Mouse (Mus musculus) MEL (cell line): ENCODE results near the gene Traf3. TPM values are rescaled to one million over a fixed set of nuclear protein-coding genes. Genes with fewer than 3 reads are reported as not detected.

Experiments
- DNase-seq: peaks from one replicate; pipeline ENCODE4 v3.0.0; 2011; ENCODE audit warnings: low read depth, low spot score
- H3K27ac ChIP-seq: 2 replicates; pipeline ENCODE4 v1.5.1; 2012; ENCODE audit warnings: low read depth, mild to moderate bottlenecking, control low read depth, low read length, moderate library complexity; ENCODE audit not compliant: control insufficient read depth
- H3K27me3 ChIP-seq, 2 experiments: fragments of 150-350 bp in 1 of 2; sonication (generic) in 1 of 2; 2 replicates each; pipeline ENCODE4 v1.6.1; 2012; ENCODE audit warnings: low read length in 2 of 2, mild to moderate bottlenecking in 2 of 2, improper control_type of control experiment in 1 of 2, moderate library complexity in 1 of 2; ENCODE audit not compliant: insufficient read depth in 2 of 2, control insufficient read depth in 1 of 2
- H3K36me3 ChIP-seq, 2 experiments: 2 replicates each; pipeline ENCODE4 v1.6.1; 2012 to 2014; ENCODE audit warnings: low read length in 2 of 2, improper control_type of control experiment in 1 of 2, inconsistent platforms in 1 of 2, mild to moderate bottlenecking in 1 of 2; ENCODE audit not compliant: insufficient read depth in 2 of 2, control insufficient read depth in 1 of 2
- H3K4me1 ChIP-seq, 2 experiments: fragments of 150-350 bp in 1 of 2; sonication (generic) in 1 of 2; 2 replicates each; pipeline ENCODE4 v1.6.1; 2012; ENCODE audit warnings: low read length in 2 of 2, improper control_type of control experiment in 1 of 2, mild to moderate bottlenecking in 1 of 2; ENCODE audit not compliant: insufficient read depth in 2 of 2, control insufficient read depth in 1 of 2
- H3K4me3 ChIP-seq, 2 experiments: fragments of 150-350 bp in 1 of 2; sonication (generic) in 1 of 2; 2 replicates each; pipeline ENCODE4 v1.5.1; 2012; ENCODE audit warnings: low read depth in 2 of 2, low read length in 2 of 2, mild to moderate bottlenecking in 2 of 2, moderate library complexity in 2 of 2, control low read depth in 1 of 2, improper control_type of control experiment in 1 of 2; ENCODE audit not compliant: control insufficient read depth in 1 of 2, insufficient read depth in 1 of 2
- H3K79me2 ChIP-seq: 2 replicates; pipeline ENCODE4 v1.6.1; 2012; ENCODE audit warnings: mild to moderate bottlenecking, low read length, moderate library complexity; ENCODE audit not compliant: control insufficient read depth, poor library complexity, insufficient read depth
- H3K9ac ChIP-seq: 2 replicates; pipeline ENCODE4 v1.6.1; 2012; ENCODE audit warnings: low read depth, mild to moderate bottlenecking, control low read depth, low read length, moderate library complexity; ENCODE audit not compliant: control insufficient read depth, poor library complexity, severe bottlenecking
- H3K9me3 ChIP-seq: fragments of 150-350 bp; sonication (generic); replicated peaks from 2 replicates; pipeline ENCODE4 v1.6.1; 2012; ENCODE audit warnings: mild to moderate bottlenecking, low read length, improper control_type of control experiment, moderate library complexity; ENCODE audit not compliant: insufficient read depth
- BHLHE40 ChIP-seq: IDR thresholded peaks from 2 replicates; pipeline ENCODE4 v1.6.1; 2012; ENCODE audit warnings: low read depth, mild to moderate bottlenecking, inconsistent platforms, low read length, improper control_type of control experiment, borderline replicate concordance
- CHD1 ChIP-seq: IDR thresholded peaks from 2 replicates; pipeline ENCODE4 v1.6.1; 2012; ENCODE audit warnings: low read depth, mild to moderate bottlenecking, inconsistent platforms, low read length, improper control_type of control experiment
- E2F4 ChIP-seq: IDR thresholded peaks from 2 replicates; pipeline ENCODE4 v1.6.1; 2011; ENCODE audit warnings: low read depth, low read length, improper control_type of control experiment, borderline replicate concordance
- EP300 ChIP-seq, 2 experiments: IDR thresholded peaks; 2 replicates each; pipeline ENCODE4 v1.6.1; 2011; ENCODE audit warnings: improper control_type of control experiment in 2 of 2, low read length in 2 of 2, low read depth in 1 of 2, mild to moderate bottlenecking in 1 of 2
- GATA1 ChIP-seq: IDR thresholded peaks from 2 replicates; pipeline ENCODE4 v1.6.1; 2011; ENCODE audit warnings: low read depth, low read length, improper control_type of control experiment
- KAT2A ChIP-seq: conservative IDR thresholded peaks from 2 replicates; pipeline ENCODE4 v1.6.1; 2012; ENCODE audit warnings: low read depth, low read length, improper control_type of control experiment, inconsistent platforms
- MAX ChIP-seq: IDR thresholded peaks from 2 replicates; pipeline ENCODE4 v1.6.1; 2011; ENCODE audit warnings: low read length, improper control_type of control experiment
- MXI1 ChIP-seq: IDR thresholded peaks from 2 replicates; pipeline ENCODE4 v1.6.1; 2011; ENCODE audit warnings: mild to moderate bottlenecking, low read depth, low read length, improper control_type of control experiment
- MYB ChIP-seq: IDR thresholded peaks from 2 replicates; pipeline ENCODE4 v1.6.1; 2011; ENCODE audit warnings: mild to moderate bottlenecking, low read depth, low read length, improper control_type of control experiment
- NELFE ChIP-seq: IDR thresholded peaks from 2 replicates; pipeline ENCODE4 v1.6.1; 2011; ENCODE audit warnings: low read depth, low read length, improper control_type of control experiment
- POLR2A ChIP-seq, 2 experiments: IDR thresholded peaks; 2 replicates each; pipeline ENCODE4 v1.6.1; 2011 to 2012; ENCODE audit warnings: low read length in 2 of 2, mild to moderate bottlenecking in 2 of 2, control low read depth in 1 of 2, improper control_type of control experiment in 1 of 2, low read depth in 1 of 2, moderate library complexity in 1 of 2; ENCODE audit not compliant: control insufficient read depth in 1 of 2, insufficient read depth in 1 of 2, poor library complexity in 1 of 2
- RCOR1 ChIP-seq: IDR thresholded peaks from 2 replicates; pipeline ENCODE4 v1.6.1; 2012; ENCODE audit warnings: low read depth, mild to moderate bottlenecking, inconsistent platforms, low read length, improper control_type of control experiment
- SMC3 ChIP-seq: IDR thresholded peaks from 2 replicates; pipeline ENCODE4 v1.6.1; 2011; ENCODE audit warnings: low read depth, low read length, improper control_type of control experiment
- TAL1 ChIP-seq: IDR thresholded peaks from 2 replicates; pipeline ENCODE4 v1.6.1; 2012; ENCODE audit warnings: mild to moderate bottlenecking, inconsistent platforms, low read length, moderate library complexity, mixed read lengths
- TCF12 ChIP-seq: IDR thresholded peaks from 2 replicates; pipeline ENCODE4 v1.6.1; 2014; ENCODE audit warnings: low read depth, mild to moderate bottlenecking, inconsistent platforms, low read length, improper control_type of control experiment, moderate library complexity
- UBTF ChIP-seq: IDR thresholded peaks from 2 replicates; pipeline ENCODE4 v1.6.1; 2012; ENCODE audit warnings: low read depth, mild to moderate bottlenecking, inconsistent platforms, low read length, improper control_type of control experiment, moderate library complexity, borderline replicate concordance; ENCODE audit not compliant: insufficient read depth
- ZC3H11A ChIP-seq: IDR thresholded peaks from 2 replicates; pipeline ENCODE4 v1.6.1; 2012; ENCODE audit warnings: low read depth, mild to moderate bottlenecking, inconsistent platforms, low read length, improper control_type of control experiment
- ZMIZ1 ChIP-seq: IDR thresholded peaks from 2 replicates; pipeline ENCODE4 v1.6.1; 2012; ENCODE audit warnings: low read depth, mild to moderate bottlenecking, inconsistent platforms, low read length, improper control_type of control experiment, moderate library complexity
- ZNF384 ChIP-seq: IDR thresholded peaks from 2 replicates; pipeline ENCODE4 v1.6.1; 2012; ENCODE audit warnings: low read depth, mild to moderate bottlenecking, inconsistent platforms, low read length, improper control_type of control experiment
- polyA plus RNA-seq, 2 experiments: library from polyadenylated mRNA; stranded (reverse) in 1 of 2; unstranded in 1 of 2; fragments of >175 nt in 1 of 2; fragments of >200 nt in 1 of 2; gene quantifications; 2 replicates each; pipeline versions ENCODE4 v1.2.1 to v1.2.4; 2012; ENCODE audit warnings: low replicate concordance in 2 of 2, low read depth in 1 of 2; ENCODE audit not compliant: insufficient read length in 2 of 2, insufficient read depth in 1 of 2, missing spikeins in 1 of 2
- total RNA-seq: library from RNA; depleted of rRNA; stranded (reverse); fragments of 300-350 nt; gene quantifications from 2 replicates; pipeline ENCODE4 v1.2.3, GENCODE M21; 2012

Gene Traf3
- total and polyA plus RNA-seq, 3 experiments = 21.1 to 40.7 TPM; not detected in 1

DNA sequence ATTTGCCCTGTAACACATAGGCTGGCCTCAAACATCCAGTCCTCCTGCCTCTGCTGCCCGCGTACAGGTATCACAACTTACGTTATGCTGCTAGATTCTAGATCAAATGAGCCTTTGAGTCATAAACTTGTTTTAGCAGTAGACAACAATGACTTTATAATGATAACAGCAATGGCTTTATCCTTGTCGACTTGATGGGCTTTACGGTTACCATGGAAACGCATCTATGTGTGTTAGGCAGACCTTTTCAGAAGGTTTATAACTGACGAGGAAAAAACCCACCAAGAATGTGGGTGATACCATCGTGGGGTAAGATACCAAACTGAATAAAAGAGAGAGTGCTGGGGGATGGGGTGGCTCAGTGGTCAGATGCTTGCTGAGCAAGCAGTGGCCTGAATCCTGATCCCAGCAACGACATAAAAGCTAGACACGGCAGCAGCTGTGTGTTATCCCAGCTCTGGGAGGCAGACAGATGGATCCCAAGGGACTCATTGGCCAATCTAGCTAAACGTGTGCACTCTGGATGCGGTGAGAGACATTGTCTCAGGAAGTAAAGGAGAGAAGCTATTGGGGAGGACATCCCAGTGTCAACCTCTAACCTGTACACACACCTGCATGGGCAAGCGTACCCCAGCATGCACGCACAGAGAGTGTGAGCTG lies 41.4 kb upstream of the Traf3 start:
- H3K27ac ChIP-seq = no peak overlapping the region
- no peak overlapping the region for H3K9ac ChIP-seq
- H3K4me1 ChIP-seq = no peaks in the 10 kb centered on the region
- H3K9me3 ChIP-seq = no peaks in the 10 kb centered on the region
- no peak for TF ChIP-seq RCOR1
- TF ChIP-seq POLR2A (IDR thresholded peaks at IDR 0.05; ENCODE audit: control insufficient read depth in 1 of 2, insufficient read depth in 1 of 2, low read depth in 1 of 2, low read length in 2 of 2, poor library complexity in 1 of 2) = no peak
- no peak for TF ChIP-seq NELFE
- TF ChIP-seq ZC3H11A = no peak
- no peak for TF ChIP-seq CHD1
- TF ChIP-seq BHLHE40 = no peak
- TF ChIP-seq E2F4 = no peak
- no peak for TF ChIP-seq KAT2A
- TF ChIP-seq ZMIZ1 = no peak
- H3K4me3 ChIP-seq = no peak overlapping the region
- no peaks in the 10 kb centered on the region for H3K27me3 ChIP-seq
- no peak for DNase-seq
- no peaks in the 10 kb centered on the region for H3K36me3 ChIP-seq
- no peaks in the 10 kb centered on the region for H3K79me2 ChIP-seq

GRCm38 (mm10) chr12:111125666-111126065 lies 40.5 kb upstream of the Traf3 start:
- DNase-seq = no peak
- Histone ChIP-seq H3K79me2 (no peaks in the 10 kb centered on the region), H3K27me3 (no peaks in the 10 kb centered on the region)
- TF ChIP-seq MXI1 (no peak), TAL1 (no peak), EP300 (IDR thresholded peaks at IDR 0.05; ENCODE audit: low read depth in 1 of 2, low read length in 2 of 2) (no peak), POLR2A (IDR thresholded peaks at IDR 0.05; ENCODE audit: control insufficient read depth in 1 of 2, insufficient read depth in 1 of 2, low read depth in 1 of 2, low read length in 2 of 2, poor library complexity in 1 of 2) (no peak), ZC3H11A (no peak), TCF12 (no peak), GATA1 (no peak), ZNF384 (no peak), MAX (no peak), SMC3 (no peak), UBTF (no peak), MYB (no peak)
- TF ChIP-seq, all 39 proteins: peak for 0
- no peak overlapping the region for H3K4me3 ChIP-seq
- H3K36me3 ChIP-seq = no peaks in the 10 kb centered on the region
- no peak overlapping the region for H3K27ac ChIP-seq
- H3K9ac ChIP-seq = no peak overlapping the region
- no peaks in the 10 kb centered on the region for H3K9me3 ChIP-seq
- H3K4me1 ChIP-seq = no peaks in the 10 kb centered on the region
